Mouse (Mus musculus): Measurements from ENCODE around the gene Zfp619. TPM values are rescaled to one million over a fixed set of nuclear protein-coding genes. Genes with fewer than 3 reads are reported as not detected.

The Zfp619 gene
- 2.8 and 3.0 TPM in 2 replicates for polyA plus RNA-seq (2014; fragmentation: Nextera tagmentation; extraction: Ambion mirVana)

DNA sequence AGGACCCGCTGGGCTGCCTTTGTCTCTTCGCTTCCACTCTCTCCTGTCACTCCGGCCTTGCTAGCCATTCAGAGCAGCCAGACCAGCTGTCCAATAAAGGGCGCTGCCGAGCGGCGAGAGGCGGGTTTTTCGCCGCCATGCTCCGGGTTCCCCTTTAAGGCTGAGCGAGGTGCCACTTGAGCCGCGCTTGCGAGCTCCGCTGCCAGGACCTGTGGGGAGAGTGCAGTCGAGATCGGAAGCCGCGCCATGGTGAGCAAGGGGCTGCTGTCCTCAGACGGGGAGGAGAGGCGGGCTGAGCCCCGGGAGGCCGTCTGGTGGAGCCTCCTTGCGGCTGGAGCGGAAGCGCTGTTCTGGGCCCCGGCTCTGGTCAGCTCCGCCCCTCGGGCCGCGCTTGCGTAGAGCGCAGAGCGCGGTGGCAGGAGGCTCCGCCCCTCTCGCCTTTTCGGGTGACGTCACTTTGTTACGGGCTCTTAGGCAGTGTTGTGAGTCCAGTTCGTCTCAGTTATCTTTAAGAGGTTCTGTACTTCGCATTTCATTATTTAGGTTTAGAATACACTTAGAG, at the start of gene Zfp619:
Gene Zfp619 (plus strand): TSS at position 151 of the 562 bp plus-strand sequence.
- no peaks in the 10 kb centered on the region for H3K27me3 ChIP-seq (replicated peaks; ENCODE audit: control insufficient read depth, insufficient read depth, low read length)
- peak within 1 kb of the TSS; percentile 64 for H3K4me3 ChIP-seq (ENCODE audit: low read depth, low read length)
- no peaks in the 10 kb centered on the region for H3K4me1 ChIP-seq (replicated peaks; ENCODE audit: control insufficient read depth, insufficient read depth, low read length)
- peak within 1 kb of the TSS; percentile 88 for H3K9ac ChIP-seq (ENCODE audit: low read length)
- ATAC-seq (replicated peaks; ENCODE audit: low FRiP score, low TSS enrichment, low read depth) (peak; percentile 98), DNase-seq (ENCODE audit: low spot score) (peak; percentile 94)
- peaks cover 6% of the 10 kb centered on the region; the same call in 1 of the 2 replicates for H3K9me3 ChIP-seq (ENCODE audit: control insufficient read depth, low read length)
- no peaks in the 10 kb centered on the region for H3K36me3 ChIP-seq (ENCODE audit: control insufficient read depth, insufficient read depth, low read length)
- H3K4me2 ChIP-seq (ENCODE audit: low read length), result peak within 1 kb of the TSS; percentile 57
- H3K27ac ChIP-seq (ENCODE audit: low read depth), result peak within 1 kb of the TSS; percentile 99
- under 1% methylated on average over 43 of the region's 43 CpGs for whole genome bisulfite sequencing

DNA sequence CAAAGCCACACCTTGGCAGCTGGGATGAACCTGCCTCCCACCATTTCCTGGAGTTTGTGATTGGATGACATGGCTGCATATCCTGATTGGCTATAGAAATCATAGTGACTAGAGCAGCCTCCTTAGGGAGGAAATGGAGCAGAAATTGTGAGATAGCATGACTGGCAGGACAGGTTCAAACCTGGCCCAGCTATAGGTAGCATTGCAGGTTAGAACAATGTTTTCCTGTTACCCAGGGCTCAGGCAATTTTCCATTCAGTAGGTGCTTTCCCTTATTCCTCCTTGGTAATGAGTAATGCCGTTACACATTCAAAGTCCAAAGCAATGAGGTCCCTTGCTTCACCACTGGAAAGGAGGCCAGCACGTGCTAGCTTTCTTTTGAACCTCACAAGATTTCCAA, 38.6 kb upstream of the Zfp619 start:
- H3K9me3 ChIP-seq (ENCODE audit: control insufficient read depth, low read length), result peaks cover 4% of the 10 kb centered on the region; the same call in 1 of the 2 replicates
- ATAC-seq (replicated peaks; ENCODE audit: low FRiP score, low TSS enrichment, low read depth) (no peak), DNase-seq (ENCODE audit: low spot score) (no peak)
- H3K4me2 ChIP-seq (ENCODE audit: low read length), result no peak overlapping the region
- H3K4me1 ChIP-seq (replicated peaks; ENCODE audit: control insufficient read depth, insufficient read depth, low read length), result no peaks in the 10 kb centered on the region
- H3K36me3 ChIP-seq (ENCODE audit: control insufficient read depth, insufficient read depth, low read length), result peaks cover 10% of the 10 kb centered on the region
- H3K27ac ChIP-seq (ENCODE audit: low read depth), result no peak overlapping the region
- WGBS, result 97% methylated on average over 2 of the region's 2 CpGs
- no peak overlapping the region for H3K9ac ChIP-seq (ENCODE audit: low read length)
- no peak overlapping the region for H3K4me3 ChIP-seq (ENCODE audit: low read depth, low read length)
- no peaks in the 10 kb centered on the region for H3K27me3 ChIP-seq (replicated peaks; ENCODE audit: control insufficient read depth, insufficient read depth, low read length)

DNA sequence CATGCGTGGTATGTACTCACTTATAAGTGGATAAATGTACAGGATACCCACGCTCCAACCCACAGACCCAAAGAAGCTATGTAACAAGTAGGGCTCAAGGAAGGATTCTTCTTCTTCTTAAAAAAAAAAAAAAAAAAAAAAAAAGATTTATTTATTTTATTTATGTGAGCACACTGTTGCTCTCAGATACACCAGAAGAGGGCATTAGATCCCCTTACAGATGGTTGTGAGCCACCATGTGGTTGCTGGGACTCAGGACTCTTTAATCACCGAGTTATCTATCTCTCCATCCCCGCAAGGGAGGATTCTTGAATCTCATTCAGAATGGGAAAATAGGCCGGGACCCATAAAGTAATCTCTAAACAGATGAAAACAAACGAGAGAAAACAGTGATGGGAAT, 33.2 kb upstream of the Zfp619 start:
- ATAC-seq (replicated peaks; ENCODE audit: low FRiP score, low TSS enrichment, low read depth) (no peak), DNase-seq (ENCODE audit: low spot score) (no peak)
- Histone ChIP-seq H3K36me3 (ENCODE audit: control insufficient read depth, insufficient read depth, low read length) (no peaks in the 10 kb centered on the region), H3K27me3 (replicated peaks; ENCODE audit: control insufficient read depth, insufficient read depth, low read length) (no peaks in the 10 kb centered on the region), H3K4me1 (replicated peaks; ENCODE audit: control insufficient read depth, insufficient read depth, low read length) (0 out of 2 replicates have a peak, but pooled peaks cover 2% of the 10 kb centered on the region), H3K9me3 (ENCODE audit: control insufficient read depth, low read length) (no peaks in the 10 kb centered on the region), H3K4me2 (ENCODE audit: low read length) (no peak overlapping the region), H3K9ac (ENCODE audit: low read length) (no peak overlapping the region), H3K4me3 (ENCODE audit: low read depth, low read length) (no peak overlapping the region), H3K27ac (ENCODE audit: low read depth) (no peak overlapping the region)
- 54% methylated on average over 6 of the region's 6 CpGs for WGBS

DNA sequence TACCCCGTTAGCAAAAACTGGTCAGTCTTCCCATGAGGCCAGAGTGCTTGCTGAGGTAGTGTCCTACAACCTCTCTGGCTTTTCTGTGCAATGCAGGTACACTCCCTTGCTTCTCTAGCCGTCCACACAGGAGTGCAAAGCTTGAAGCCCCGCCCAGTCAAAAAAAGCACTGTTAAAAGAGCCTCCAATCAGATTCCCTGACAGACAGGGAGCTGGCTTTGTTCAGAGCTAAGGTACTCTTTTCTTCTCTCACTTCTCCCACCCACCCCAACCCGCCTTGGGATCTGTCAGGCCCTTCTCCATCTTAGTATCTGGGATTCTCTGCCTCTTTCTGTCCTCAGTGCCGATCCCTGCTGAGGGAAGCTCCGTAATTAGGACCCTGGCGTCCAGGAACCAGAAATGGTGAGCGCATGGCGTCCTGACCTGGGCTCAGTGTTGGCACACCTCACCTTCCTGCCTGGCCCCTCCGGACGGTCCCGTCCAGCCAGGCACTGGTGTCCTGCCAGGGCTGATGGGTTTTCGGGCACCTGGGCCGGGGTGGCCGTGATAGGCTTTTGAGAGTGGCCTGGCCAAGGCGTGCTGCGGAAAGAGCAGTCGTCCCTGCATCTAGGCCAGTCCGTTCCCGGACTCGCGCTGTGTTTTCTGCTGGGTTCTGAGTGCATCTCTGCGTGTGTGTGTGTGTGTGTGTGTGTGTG, 30.3 kb upstream of the Zfp619 start:
- Histone ChIP-seq H3K4me2 (ENCODE audit: low read length) (peak overlapping the region; percentile 65), H3K4me3 (ENCODE audit: low read depth, low read length) (peak overlapping the region; percentile 45), H3K27ac (ENCODE audit: low read depth) (no peak overlapping the region), H3K9ac (ENCODE audit: low read length) (peak overlapping the region; percentile 55), H3K27me3 (replicated peaks; ENCODE audit: control insufficient read depth, insufficient read depth, low read length) (no peaks in the 10 kb centered on the region), H3K9me3 (ENCODE audit: control insufficient read depth, low read length) (no peaks in the 10 kb centered on the region), H3K36me3 (ENCODE audit: control insufficient read depth, insufficient read depth, low read length) (no peaks in the 10 kb centered on the region), H3K4me1 (replicated peaks; ENCODE audit: control insufficient read depth, insufficient read depth, low read length) (0 out of 2 replicates have a peak, but pooled peaks cover 2% of the 10 kb centered on the region)
- peak; percentile 60 for DNase-seq (ENCODE audit: low spot score)
- WGBS, result 11% methylated on average over 23 of the region's 23 CpGs
- peak; percentile 71 for ATAC-seq (replicated peaks; ENCODE audit: low FRiP score, low TSS enrichment, low read depth)

DNA sequence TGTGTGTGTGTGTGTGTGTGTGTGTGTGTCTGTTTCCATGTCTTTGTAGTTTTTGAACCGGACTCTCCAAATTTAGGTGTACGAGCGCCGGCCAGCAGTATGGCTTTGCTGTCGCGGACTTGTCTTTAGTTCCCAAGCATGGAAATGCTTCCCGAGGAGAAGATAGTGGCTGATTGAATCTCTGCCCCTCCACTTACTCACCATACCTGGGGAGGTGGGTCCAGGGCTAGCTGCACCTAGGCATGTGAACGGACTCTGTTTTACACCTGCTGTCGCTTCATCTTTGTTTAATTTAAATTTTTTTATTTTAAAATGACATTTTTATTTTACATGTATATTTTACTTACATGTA, 29.7 kb upstream of the Zfp619 start:
- H3K36me3 ChIP-seq (ENCODE audit: control insufficient read depth, insufficient read depth, low read length), result no peaks in the 10 kb centered on the region
- DNase-seq (ENCODE audit: low spot score) (no peak), ATAC-seq (replicated peaks; ENCODE audit: low FRiP score, low TSS enrichment, low read depth) (no peak; the same call in 1 of the 2 replicates)
- H3K27me3 ChIP-seq (replicated peaks; ENCODE audit: control insufficient read depth, insufficient read depth, low read length), result no peaks in the 10 kb centered on the region
- 38% methylated on average over 9 of the region's 9 CpGs for WGBS
- H3K9ac ChIP-seq (ENCODE audit: low read length), result peak overlapping the region; percentile 55; the same call in 1 of the 2 replicates
- no peak overlapping the region for H3K27ac ChIP-seq (ENCODE audit: low read depth)
- no peaks in the 10 kb centered on the region for H3K9me3 ChIP-seq (ENCODE audit: control insufficient read depth, low read length)
- H3K4me3 ChIP-seq (ENCODE audit: low read depth, low read length), result peak overlapping the region; percentile 45
- H3K4me2 ChIP-seq (ENCODE audit: low read length), result peak overlapping the region; percentile 65
- H3K4me1 ChIP-seq (replicated peaks; ENCODE audit: control insufficient read depth, insufficient read depth, low read length), result 0 out of 2 replicates have a peak, but pooled peaks cover 2% of the 10 kb centered on the region

DNA sequence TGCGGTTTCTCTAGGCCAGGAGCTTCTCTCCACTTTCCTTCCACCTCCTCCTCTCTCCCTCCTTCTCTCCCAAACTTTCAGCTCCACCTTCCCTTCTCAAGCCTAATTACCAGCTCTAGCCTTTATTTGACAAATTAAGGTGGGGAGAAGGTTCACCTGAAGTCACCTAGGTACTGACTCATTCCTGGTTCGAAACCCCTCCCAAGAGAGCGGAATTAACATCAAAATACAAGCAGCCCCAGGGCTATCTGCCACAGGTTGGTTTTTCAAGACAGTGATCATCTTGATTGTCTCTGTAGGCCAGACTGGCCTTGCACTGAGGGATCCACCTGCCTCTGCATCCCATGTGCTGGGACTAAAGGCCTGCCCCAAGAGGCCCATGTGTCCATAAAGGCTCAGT, 22.9 kb upstream of the Zfp619 start:
- Histone ChIP-seq H3K4me2 (ENCODE audit: low read length) (no peak overlapping the region), H3K4me3 (ENCODE audit: low read depth, low read length) (no peak overlapping the region), H3K36me3 (ENCODE audit: control insufficient read depth, insufficient read depth, low read length) (no peaks in the 10 kb centered on the region), H3K27me3 (replicated peaks; ENCODE audit: control insufficient read depth, insufficient read depth, low read length) (no peaks in the 10 kb centered on the region), H3K27ac (ENCODE audit: low read depth) (no peak overlapping the region), H3K9me3 (ENCODE audit: control insufficient read depth, low read length) (no peaks in the 10 kb centered on the region), H3K9ac (ENCODE audit: low read length) (no peak overlapping the region), H3K4me1 (replicated peaks; ENCODE audit: control insufficient read depth, insufficient read depth, low read length) (no peaks in the 10 kb centered on the region)
- WGBS, result 87% methylated on average over 3 of the region's 3 CpGs
- ATAC-seq (replicated peaks; ENCODE audit: low FRiP score, low TSS enrichment, low read depth), result no peak
- no peak for DNase-seq (ENCODE audit: low spot score)

DNA sequence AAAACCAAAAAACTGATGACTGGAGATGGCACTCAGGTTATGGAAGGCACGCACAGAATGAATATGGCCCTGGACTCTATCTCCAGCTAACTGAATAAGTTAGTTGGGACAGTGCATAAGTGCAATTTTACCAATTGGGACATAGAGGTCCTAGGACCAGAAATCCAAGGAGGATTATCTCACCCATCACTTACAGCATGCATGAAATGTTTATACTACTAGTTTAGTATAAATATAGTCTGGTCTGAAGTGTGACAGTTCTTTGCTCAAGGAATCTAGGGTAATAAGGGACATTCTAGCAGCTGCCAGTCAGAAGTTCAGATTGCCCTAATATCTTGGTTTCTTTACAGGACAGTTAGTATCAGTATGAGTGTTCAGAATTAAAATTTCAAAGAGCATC, 13.5 kb upstream of the Zfp619 start:
- Histone ChIP-seq H3K27ac (ENCODE audit: low read depth) (no peak overlapping the region), H3K9me3 (ENCODE audit: control insufficient read depth, low read length) (no peaks in the 10 kb centered on the region), H3K9ac (ENCODE audit: low read length) (no peak overlapping the region), H3K27me3 (replicated peaks; ENCODE audit: control insufficient read depth, insufficient read depth, low read length) (no peaks in the 10 kb centered on the region), H3K36me3 (ENCODE audit: control insufficient read depth, insufficient read depth, low read length) (no peaks in the 10 kb centered on the region), H3K4me2 (ENCODE audit: low read length) (no peak overlapping the region), H3K4me3 (ENCODE audit: low read depth, low read length) (no peak overlapping the region), H3K4me1 (replicated peaks; ENCODE audit: control insufficient read depth, insufficient read depth, low read length) (no peaks in the 10 kb centered on the region)
- no peak for ATAC-seq (replicated peaks; ENCODE audit: low FRiP score, low TSS enrichment, low read depth)
- 94% methylated on average over 1 of the region's 1 CpGs for WGBS
- no peak for DNase-seq (ENCODE audit: low spot score)

DNA sequence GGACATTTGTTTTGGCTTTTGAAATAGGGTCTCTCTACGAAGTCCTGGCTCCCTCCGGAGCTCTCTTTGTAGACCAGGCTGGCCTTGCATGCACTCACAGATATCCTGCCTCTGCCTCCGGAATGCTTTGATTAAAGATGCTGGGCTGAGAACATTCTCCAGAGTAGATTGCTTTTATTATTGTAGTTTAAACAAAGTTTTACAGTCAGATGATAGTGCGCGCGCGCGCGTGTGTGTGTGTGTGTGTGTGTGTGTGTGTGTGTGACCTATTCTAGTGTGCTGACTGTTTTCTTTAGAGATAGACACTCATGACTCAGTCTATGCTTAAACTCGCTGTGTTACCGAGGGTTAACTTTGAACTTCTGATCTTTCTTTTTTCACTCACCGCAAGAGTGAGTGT, 796 bp downstream of the Zfp619 start:
- WGBS, result 76% methylated on average over 12 of the region's 12 CpGs
- Histone ChIP-seq H3K9me3 (ENCODE audit: control insufficient read depth, low read length) (peaks cover 6% of the 10 kb centered on the region; the same call in 1 of the 2 replicates), H3K9ac (ENCODE audit: low read length) (peak overlapping the region; percentile 88; the same call in 1 of the 2 replicates), H3K4me1 (replicated peaks; ENCODE audit: control insufficient read depth, insufficient read depth, low read length) (no peaks in the 10 kb centered on the region), H3K4me3 (ENCODE audit: low read depth, low read length) (peak overlapping the region; percentile 64), H3K4me2 (ENCODE audit: low read length) (peak overlapping the region; percentile 57), H3K27me3 (replicated peaks; ENCODE audit: control insufficient read depth, insufficient read depth, low read length) (no peaks in the 10 kb centered on the region), H3K27ac (ENCODE audit: low read depth) (0 out of 2 replicates have a peak overlapping the region, but pooled peaks have one; percentile 16), H3K36me3 (ENCODE audit: control insufficient read depth, insufficient read depth, low read length) (no peaks in the 10 kb centered on the region)
- peak; percentile 52 for DNase-seq (ENCODE audit: low spot score)
- ATAC-seq (replicated peaks; ENCODE audit: low FRiP score, low TSS enrichment, low read depth), result peak; percentile 51; the same call in 1 of the 2 replicates

Data from intestine, embryonic 14.5 days (tissue).